Mouse (Mus musculus): ENCODE measurements around the gene Cx3cr1.
"Not testable (repeated sequence)": the region's sequence is repeated elsewhere in the genome, so short reads cannot be mapped to it uniquely, and the experiment has no call there.

Gene Cx3cr1

DNA sequence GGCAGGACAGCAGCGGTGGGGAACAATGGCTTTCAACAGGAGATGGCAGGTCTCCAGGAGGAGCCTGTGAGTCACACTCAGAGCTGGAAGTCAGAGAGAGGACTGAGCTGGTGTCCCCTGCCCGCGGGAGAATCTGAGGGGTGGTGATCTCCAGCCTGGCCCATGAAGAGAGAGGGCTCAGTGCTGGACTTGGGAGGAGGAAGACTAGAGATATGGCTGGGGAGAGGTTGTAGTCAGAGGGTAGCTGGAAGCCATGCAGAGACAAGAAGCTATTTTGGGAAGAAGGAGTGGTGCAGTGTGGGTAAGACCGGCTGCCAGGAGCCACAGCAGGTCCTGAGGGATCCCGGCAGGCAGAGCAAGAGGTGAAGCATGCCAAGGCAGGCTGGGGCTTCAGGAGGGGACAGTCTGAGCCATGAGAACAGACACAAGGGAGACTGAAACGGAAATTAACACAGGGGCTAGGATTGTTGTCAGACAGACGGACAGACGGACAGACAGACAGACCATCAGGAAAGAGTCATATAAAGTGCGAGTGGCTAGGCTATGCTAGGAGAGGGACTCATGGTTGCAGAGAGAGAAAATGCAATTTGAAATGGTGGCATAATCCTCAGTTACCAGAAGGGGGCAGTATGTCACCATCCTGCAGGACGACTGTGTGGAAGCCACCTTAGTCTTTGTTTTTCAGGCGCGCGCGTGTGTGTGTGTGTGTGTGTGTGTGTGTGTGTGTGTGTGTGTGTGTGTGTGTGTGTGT lies 42.1 kb downstream of the Cx3cr1 start:
- DNase-seq (ENCODE audit: low read depth, low spot score), result peak; percentile 22

- DNase-seq (ENCODE audit: low read depth, low spot score), result no peak
Measured at GRCm38 (mm10) chr9:120024625-120025024, 45.1 kb downstream of the Cx3cr1 start.

DNA sequence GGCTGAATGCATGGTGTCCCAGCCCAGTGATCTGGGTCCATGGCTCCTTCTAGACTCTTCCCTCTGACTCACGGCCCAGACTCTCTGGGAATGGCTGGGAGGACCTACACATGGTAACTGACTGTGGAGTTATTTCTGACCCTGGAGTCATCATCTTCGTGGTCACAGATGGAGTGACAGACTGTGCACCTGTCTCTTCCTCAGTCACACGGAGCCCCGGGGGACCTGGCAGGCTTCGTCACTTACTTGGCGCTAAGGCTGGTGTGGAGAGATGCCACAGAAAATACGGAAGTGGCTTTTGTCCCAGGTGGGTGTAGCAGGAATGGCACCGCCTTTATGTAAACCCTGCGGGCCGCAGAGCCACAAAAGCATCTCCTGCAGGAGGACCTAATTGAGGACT lies 45.5 kb downstream of the Cx3cr1 start:
- no peak for DNase-seq (ENCODE audit: low read depth, low spot score)

DNA sequence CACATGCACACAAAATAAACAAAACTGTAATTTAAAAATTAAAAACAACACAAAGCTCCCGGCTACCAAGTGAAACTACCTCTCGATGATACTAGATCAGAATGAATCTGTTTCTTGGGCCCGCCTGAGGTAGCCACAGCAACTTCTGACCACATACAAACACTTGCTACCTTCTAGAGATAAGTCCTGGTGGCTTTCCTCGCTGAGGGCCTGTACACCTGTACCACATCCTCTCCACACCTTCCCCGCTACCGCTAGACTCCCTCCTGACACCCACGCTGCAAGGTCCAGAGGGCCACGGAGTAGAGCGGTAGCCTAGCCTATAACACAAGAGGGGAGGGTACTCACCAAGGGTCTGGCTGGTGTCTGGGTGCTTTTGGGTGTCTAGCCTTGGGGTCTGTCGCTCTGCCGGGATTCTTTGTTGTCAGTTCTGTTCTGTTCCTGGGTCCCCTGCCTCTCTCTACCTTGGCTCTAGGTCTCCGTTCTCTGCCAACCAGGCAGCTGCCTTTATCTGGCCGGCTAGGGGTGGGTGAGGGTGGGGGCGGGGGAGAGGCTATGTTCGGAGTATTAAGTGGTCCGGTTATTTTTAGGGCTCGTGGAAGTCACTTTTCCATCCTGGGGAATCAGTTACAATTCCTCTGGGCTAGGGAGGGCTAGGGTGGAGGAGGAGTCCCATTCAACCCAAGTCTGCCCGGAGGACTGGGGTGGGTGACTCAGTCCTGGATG lies 46.4 kb downstream of the Cx3cr1 start, which contains the start of gene Xirp1:
Gene Xirp1 (minus strand): TSS at position 513 of the 726 bp plus-strand sequence.
- no peak for DNase-seq (ENCODE audit: low read depth, low spot score)

DNA sequence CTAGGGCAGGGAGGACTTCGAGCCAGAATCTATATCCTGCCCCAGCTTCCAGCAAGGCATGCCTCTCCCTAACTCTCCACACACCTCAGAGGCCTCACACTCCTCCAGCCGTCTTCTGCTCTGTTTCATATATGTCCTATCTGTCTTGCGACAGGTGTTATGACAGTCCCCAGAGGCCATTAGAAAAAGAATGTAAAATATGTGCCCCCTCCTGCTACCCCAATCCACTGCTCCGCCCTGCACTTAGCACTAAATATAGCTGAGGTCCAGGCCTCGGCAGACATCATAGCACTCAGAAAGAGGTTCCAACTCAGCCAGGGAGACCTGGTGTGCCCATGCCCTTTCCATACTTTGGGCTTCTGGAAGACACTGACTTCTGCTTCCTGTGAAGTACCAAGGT lies 48.5 kb downstream of the Cx3cr1 start:
- DNase-seq (ENCODE audit: low read depth, low spot score), result no peak

DNA sequence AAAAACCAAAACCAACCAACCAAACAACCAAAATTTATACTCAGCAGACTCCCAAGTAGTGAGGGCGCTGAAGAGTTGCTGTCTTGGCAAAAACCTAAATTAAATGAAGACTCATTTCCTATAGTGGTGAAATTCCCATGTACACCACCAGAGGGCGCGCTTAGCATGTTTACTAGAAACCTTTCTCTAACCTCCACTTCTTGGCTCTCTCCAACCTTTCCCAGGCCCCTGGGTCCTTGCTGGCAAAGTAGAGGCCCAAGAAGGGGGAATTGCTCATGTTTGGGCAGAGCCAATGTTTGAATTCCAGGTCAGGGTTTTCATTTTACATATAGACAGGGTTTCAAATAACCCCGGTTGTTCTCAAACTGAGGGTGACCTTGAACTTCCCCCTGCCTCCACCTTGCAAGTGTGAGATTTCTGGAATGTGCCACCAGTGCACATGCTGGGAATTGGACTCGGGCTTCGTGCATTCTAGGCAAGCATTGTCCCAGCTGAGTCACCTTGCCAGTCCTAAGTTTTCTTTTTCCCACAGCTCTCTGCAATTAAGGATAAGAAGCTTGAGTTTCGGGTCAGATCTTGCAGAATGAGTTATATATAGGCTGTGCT lies 49.3 kb downstream of the Cx3cr1 start:
- DNase-seq (ENCODE audit: low read depth, low spot score), result peak; percentile 42

DNA sequence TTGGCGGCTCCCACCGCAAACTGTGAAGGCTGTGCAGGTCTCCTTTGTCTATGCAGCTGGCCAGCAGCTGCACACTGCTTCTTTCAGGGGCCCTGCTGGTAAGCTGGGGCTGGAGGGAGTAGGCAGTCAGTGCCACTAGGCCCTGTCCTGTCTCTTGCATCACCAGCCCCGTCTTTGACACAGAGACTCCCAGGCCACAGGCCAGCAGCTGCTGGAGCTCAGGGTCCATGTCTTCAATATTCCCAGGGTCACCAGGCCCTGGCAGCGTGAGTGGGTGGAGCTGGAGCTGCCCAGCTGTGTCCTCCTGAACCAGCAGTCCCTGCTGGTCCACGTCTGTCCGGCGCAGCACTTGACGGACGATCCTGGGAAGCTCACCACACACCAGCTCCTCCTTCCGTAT lies 52.7 kb downstream of the Cx3cr1 start:
- DNase-seq (ENCODE audit: low read depth, low spot score), result no peak

GRCm38 (mm10) chr9:120014828-120015227 lies 54.9 kb downstream of the Cx3cr1 start:
- no peak for DNase-seq (ENCODE audit: low read depth, low spot score)

- DNase-seq (ENCODE audit: low read depth, low spot score), result no peak
Measured at GRCm38 (mm10) chr9:120013251-120013820, 56.3 kb downstream of the Cx3cr1 start.

GRCm38 (mm10) chr9:120012781-120013180 lies 56.9 kb downstream of the Cx3cr1 start:
- no peak for DNase-seq (ENCODE audit: low read depth, low spot score)

GRCm38 (mm10) chr9:120012161-120012560 lies 57.5 kb downstream of the Cx3cr1 start:
- not testable (repeated sequence) for DNase-seq (ENCODE audit: low read depth, low spot score)

DNA sequence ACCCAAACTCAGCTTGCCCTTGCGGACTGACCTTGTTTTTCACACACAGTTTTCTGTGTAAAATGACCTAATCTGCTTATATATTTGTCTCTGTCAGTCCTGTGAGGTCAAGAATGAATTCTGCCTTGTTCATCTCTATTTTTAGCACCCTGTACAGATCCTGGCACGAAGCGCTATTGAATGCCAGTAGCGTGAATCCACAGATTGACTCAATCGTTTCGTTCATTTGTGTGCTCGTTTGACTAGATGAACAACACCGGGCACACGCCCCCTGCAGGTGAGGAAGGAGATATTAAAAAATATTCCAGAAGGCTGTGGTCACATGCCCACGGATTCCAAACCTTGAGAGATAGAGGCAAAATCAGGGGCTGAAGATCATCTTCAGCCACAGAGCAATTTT lies 58.1 kb downstream of the Cx3cr1 start:
- no peak for DNase-seq (ENCODE audit: low read depth, low spot score)

DNA sequence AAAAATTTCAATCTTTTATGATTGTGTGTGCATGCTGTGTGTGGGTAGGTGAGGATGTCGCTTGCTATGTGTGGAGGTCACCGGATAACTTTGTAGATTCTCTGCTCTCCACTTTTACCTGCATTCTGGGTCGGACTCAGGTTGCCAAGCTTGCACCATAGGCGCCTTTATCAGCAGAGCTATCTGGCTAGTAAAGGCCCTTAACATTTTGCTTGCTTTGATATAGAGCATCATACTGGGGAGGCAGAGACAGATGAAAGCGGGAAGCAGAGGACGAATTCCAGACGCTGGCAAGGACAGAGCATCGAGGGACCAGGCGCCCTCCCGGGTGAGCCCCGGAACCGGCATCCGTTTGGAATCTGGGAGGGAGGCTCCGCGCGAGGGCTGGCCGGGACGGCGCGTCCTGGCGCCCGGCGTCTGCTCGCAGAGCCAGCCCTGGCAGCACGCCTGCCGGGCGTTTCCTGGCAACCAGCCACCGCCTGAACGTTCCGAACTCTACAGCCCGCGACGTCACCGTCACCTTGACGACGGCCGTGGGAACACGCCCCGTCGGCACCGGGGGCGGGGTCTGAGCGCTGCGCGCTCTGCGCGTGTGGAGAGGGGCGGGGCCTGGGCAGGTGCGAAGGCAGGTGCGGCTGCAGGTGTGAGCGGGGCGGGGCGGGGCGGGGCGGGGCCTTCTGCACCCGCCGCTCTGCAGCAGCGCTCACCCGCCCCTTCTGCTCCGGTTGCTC lies 58.7 kb downstream of the Cx3cr1 start:
- DNase-seq (ENCODE audit: low read depth, low spot score), result peak; percentile 59

DNA sequence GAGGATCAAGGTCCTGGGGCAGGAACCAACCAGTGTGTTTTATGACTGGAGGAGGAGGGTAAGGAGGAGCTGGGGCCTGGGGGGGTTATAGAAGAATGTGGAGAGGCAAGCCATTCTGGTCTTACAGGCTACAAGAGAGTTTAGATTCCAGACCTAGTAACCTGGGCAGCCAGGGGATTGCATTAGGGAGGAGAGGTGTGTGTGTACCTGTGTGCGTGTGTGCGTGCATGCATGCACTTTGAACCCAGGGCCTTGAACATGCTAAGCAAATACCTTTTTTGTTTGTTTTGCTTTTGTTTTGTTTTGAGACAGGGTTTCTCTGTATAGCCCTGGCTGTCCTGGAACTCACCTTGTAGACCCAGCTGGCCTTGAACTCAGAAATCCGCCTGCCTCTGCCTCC lies 59.8 kb downstream of the Cx3cr1 start:
- DNase-seq (ENCODE audit: low read depth, low spot score), result no peak

DNA sequence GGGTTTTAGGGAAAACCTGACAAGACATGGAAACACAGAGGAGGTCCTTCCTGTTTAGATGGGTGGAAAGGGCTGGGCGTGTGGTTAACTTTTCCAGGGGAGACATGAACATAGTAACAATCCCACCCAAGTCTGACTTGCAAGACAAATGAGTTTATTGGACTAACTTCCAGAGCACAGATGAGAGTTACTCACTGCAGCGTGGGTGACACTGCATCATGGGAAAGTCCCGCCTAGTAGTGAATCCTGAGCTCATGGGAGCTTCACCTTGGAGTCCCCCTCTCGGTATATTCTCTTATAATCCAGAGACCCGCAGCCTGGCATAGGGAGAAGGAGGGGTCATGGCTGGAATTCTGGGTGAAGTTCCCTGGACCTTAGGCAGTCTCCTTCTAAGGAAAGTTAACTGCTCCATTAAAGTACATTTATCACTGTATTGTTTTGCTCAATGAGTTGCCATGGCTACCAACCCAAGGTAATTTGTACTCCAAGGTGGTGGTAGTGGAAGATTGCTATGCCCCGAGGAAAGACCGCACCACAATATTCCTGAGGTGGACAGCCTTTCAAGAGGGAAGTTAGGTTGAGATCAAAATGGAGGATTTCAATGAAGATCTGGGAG lies 60.3 kb downstream of the Cx3cr1 start:
- no peak for DNase-seq (ENCODE audit: low read depth, low spot score)

DNA sequence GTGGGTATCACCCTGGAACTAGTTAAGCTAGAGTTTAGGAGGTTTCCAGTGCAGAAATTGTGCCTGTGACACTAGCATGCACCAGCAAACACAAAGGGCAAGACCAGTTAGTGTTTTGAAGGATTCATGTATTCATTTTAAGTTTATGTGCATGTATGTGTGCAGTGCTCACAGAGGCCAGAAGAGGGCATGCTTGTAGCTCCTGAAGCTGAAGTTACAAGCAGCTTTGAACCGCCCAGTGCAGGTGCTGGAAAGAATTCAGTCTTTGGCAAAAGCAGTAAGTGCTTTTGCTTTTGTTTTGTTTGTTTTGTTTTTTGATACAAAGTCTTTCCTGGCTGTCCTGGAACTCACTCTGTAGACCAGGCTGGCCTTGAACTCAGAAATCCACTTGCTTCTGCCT lies 61.8 kb downstream of the Cx3cr1 start:
- DNase-seq (ENCODE audit: low read depth, low spot score), result no peak

- DNase-seq (ENCODE audit: low read depth, low spot score), result no peak
Measured at GRCm38 (mm10) chr9:120005936-120006335, 63.7 kb downstream of the Cx3cr1 start.

DNA sequence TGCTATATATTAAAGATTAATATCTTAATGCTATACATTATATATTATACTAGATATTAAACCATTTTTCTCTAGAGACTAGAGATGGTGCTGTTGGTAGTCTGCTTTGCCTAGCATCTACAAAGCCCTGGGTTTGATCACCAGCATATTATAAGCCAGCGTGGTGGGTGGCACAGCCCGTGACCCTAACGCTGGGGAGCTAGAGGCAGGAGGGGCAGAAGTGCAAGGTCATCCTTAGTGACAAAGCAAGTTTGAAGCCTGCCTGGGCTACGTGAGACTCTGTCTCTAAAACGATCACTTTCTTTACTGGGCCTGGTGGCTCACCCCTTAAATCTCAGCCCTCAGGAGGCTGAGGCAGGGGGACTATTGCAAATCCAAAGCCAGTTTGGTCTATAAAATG lies 66.8 kb downstream of the Cx3cr1 start:
- DNase-seq (ENCODE audit: low read depth, low spot score), result no peak

DNA sequence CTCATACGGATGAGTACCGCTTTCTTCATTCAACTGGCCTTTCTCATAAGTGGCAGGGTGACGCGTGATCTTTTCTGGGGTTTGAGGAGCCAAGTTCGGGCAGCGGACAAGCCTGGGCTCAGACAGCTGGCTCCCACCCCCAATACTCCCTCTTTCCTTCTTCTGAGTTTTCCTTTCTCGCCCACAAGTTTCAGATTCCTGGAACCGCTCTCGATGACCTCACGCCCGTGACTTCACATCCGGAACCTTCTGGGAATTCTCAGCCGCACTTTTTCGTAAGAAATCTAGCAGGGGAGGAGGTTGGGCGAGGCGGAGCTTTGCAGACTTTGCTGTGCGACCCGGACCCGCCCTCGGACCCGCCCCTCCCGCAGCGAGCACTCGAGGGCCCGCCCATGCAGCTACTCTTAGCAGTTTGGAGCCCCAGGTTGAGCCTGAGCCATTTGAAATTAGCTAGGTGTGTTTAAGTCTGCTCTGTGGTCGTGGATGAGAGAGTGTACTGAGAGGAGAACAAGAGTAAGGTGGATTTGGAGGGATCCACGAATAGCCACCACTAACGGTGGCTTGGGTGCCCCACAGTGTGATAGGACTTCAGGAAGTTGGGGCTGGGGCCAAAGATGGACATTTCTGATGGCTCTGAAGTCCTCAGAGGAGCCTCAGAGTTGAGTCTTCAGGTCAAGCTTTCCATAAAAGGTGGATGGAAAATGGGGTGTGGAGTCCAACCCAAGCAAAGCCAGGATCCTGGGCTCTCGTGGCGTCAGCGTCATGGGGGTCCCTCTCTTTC lies 67.5 kb downstream of the Cx3cr1 start:
- peak; percentile 68 for DNase-seq (ENCODE audit: low read depth, low spot score)

GRCm38 (mm10) chr9:120000761-120001160 lies 68.9 kb downstream of the Cx3cr1 start:
- no peak for DNase-seq (ENCODE audit: low read depth, low spot score)

All from c-Kit-negative CD71-positive TER-119-positive erythroid progenitor cells, embryonic 14.5 days (primary cell).